Mouse (Mus musculus) G1E (cell line): Measurements from ENCODE around the gene Syndig1l. TPM values are rescaled to one million over a fixed set of nuclear protein-coding genes. Genes with fewer than 3 reads are reported as not detected.
A peak's percentile ranks its signal among the peaks of the same experiment; 100 is the strongest.

Experiments
- ATAC-seq: 2 replicates; pipeline ENCODE4 v1.8.0; 2016; ENCODE audit warnings: mild to moderate bottlenecking; ENCODE audit not compliant: insufficient number of reproducible peaks, poor library complexity, low FRiP score, severe bottlenecking; ENCODE audit errors: extremely low read depth
- DNase-seq: peaks from one replicate; pipeline ENCODE4 v3.0.0; 2012; ENCODE audit warnings: low spot score
- H3K27me3 ChIP-seq: 2 replicates; pipeline ENCODE4 v1.6.1; 2012; ENCODE audit warnings: mild to moderate bottlenecking, low read length, inconsistent platforms; ENCODE audit not compliant: insufficient read depth
- H3K36me3 ChIP-seq: replicated peaks from 2 replicates; pipeline ENCODE3; 2012; ENCODE audit warnings: mild to moderate bottlenecking, inconsistent platforms
- H3K4me1 ChIP-seq: 2 replicates; pipeline ENCODE4 v1.6.1; 2012; ENCODE audit warnings: low read depth, low read length, inconsistent platforms, mixed read lengths; ENCODE audit not compliant: insufficient read depth
- H3K4me3 ChIP-seq: 2 replicates; pipeline ENCODE4 v1.5.1; 2012; ENCODE audit warnings: low read depth, mild to moderate bottlenecking, inconsistent platforms, low read length, moderate library complexity, mixed read lengths
- H3K9me3 ChIP-seq: replicated peaks from 2 replicates; pipeline ENCODE4 v1.6.1; 2012; ENCODE audit warnings: inconsistent platforms
- CTCF ChIP-seq: IDR thresholded peaks from 2 replicates; pipeline ENCODE4 v1.5.1; 2012; ENCODE audit warnings: low read depth, low read length, inconsistent platforms, mixed read lengths
- GATA1 ChIP-seq: IDR thresholded peaks from 2 replicates; pipeline ENCODE4 v1.6.1; 2012; ENCODE audit warnings: borderline replicate concordance, low read length, inconsistent platforms, mixed read lengths
- GATA2 ChIP-seq: IDR thresholded peaks from 2 replicates; pipeline ENCODE4 v1.6.1; 2012; ENCODE audit warnings: low read depth, low read length, inconsistent platforms, borderline replicate concordance
- POLR2AphosphoS5 ChIP-seq: IDR thresholded peaks from 2 replicates; pipeline ENCODE4 v1.6.1; 2012; ENCODE audit warnings: low read depth, low read length, inconsistent platforms; ENCODE audit not compliant: insufficient replicate concordance
- TAL1 ChIP-seq: conservative IDR thresholded peaks from 2 replicates; pipeline ENCODE4 v1.6.1; 2012; ENCODE audit warnings: low read depth, low read length, inconsistent platforms, mixed read lengths
- polyA plus RNA-seq: library from polyadenylated mRNA; stranded (reverse); fragments of >175 nt; gene quantifications from 2 replicates; pipeline ENCODE4 v1.2.3, GENCODE M21; 2012
- total RNA-seq, 2 experiments: library from RNA; stranded (forward) in 1 of 2; stranded (reverse) in 1 of 2; fragments of 200-1000 nt in 1 of 2; fragments of >200 nt in 1 of 2; fragmentation: Nextera tagmentation in 1 of 2; gene quantifications; 2 replicates each; pipeline ENCODE4 v1.2.3; 2014 to 2017

Syndig1l gene
- total RNA-seq (2014; fragmentation: Nextera tagmentation) (not detected in 2 replicates), total RNA-seq (2017) (0.05 TPM in 1 of 2 replicates, not detected in the other), polyA plus RNA-seq (not detected in 2 replicates)

DNA sequence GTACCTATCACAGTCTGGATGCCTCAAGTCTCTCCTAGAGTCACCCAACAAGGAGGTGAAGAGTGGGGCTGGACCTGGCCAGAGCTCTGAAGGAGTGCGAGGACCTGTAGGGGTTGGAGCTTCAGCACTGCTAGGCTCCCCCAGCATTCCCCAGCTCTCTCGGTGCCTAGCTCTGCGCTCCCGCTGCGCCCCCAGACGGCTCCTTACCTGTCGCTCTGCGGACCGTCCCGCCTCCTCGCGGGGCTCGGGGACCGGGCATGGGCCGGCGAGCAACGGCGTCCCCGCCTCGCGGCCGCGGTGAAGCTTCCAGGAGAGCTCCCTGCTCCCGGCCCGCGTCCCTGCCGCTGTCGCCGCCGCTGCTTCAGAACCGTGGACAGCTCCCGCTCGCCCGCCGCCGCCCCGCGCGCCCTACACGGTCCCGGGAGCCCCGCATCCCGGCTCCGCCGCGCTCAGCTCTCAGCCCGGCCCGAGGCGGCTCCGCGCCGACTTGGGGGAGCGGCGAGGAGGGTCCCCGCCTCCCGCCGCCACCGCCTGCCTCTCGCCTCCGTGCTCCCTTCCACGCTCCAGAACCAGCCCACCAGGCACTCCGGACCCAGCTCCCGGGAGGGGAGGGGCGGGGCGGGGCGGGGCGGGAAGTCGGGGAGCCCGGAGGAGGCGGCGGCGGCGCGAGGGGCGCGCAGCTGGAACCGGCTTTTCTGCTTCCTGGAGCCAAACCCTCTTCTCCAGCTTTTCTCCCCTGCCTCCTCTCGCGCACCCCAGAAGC is at the start of gene Syndig1l:
TSS of gene Syndig1l (minus strand) at position 513 of the 763 bp plus-strand sequence.
- DNase-seq (peak; percentile 52), ATAC-seq (no peak)
- TF ChIP-seq POLR2AphosphoS5 (no peak), GATA1 (no peak)
- Histone ChIP-seq H3K9me3 (no peaks in the 10 kb centered on the region), H3K4me1 (peaks cover 6% of the 10 kb centered on the region; the same call in 1 of the 2 replicates), H3K36me3 (no peaks in the 10 kb centered on the region), H3K4me3 (no peak within 1 kb of the TSS; the same call in 1 of the 2 replicates), H3K27me3 (peaks cover 52% of the 10 kb centered on the region)

DNA sequence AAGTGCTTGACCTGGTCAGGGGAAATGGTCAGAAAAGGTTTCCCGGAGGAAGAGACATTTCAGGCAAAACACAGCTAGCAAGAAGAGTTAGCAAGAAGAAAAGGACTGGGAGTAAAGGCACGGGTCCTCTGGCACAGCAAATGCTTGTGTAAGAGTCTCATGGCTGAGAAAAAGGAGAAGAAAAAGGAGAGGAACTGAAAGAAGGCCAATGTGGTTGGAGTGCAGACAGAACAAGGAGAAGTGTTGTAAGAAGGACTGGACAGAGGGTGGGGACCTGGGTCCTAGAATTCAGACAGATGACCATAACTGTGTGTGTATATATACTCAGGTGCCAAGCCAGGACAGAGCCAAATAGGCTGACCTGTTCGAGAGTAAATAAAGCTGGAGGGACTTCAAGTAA is 49.5 kb upstream of the Syndig1l start:
- Histone ChIP-seq H3K4me3 (no peak overlapping the region), H3K27me3 (peaks cover 55% of the 10 kb centered on the region), H3K9me3 (no peaks in the 10 kb centered on the region), H3K4me1 (no peaks in the 10 kb centered on the region), H3K36me3 (no peaks in the 10 kb centered on the region)
- TF ChIP-seq GATA2, result no peak
- TF ChIP-seq TAL1, result no peak
- no peak for TF ChIP-seq CTCF
- TF ChIP-seq GATA1, result no peak
- no peak for TF ChIP-seq POLR2AphosphoS5
- DNase-seq (no peak), ATAC-seq (no peak)

DNA sequence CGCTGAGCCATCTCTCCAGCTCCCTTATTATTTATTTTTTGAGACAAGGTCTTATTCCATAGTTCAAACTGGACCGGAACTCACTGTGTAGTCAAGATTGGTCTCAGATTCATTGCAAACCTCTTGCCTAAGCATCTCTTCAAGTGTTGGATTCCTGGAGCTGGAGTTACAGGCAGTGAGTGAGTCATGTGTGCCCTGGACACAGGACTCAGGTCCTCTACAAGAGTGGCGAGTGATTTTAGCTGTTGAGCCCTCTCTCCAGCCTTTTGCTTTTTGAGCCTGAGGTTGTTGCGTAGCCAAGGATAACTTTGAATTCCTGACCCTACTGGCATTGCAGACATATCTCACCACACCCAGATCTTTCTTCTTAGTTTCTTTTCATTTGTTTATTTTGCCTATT is 47.1 kb upstream of the Syndig1l start:
- Histone ChIP-seq H3K36me3 (no peaks in the 10 kb centered on the region), H3K4me3 (no peak overlapping the region), H3K27me3 (peaks cover 40% of the 10 kb centered on the region), H3K4me1 (no peaks in the 10 kb centered on the region), H3K9me3 (no peaks in the 10 kb centered on the region)
- no peak for DNase-seq
- TF ChIP-seq GATA2 (no peak), CTCF (no peak), POLR2AphosphoS5 (no peak), GATA1 (no peak), TAL1 (no peak)
- ATAC-seq, result no peak

DNA sequence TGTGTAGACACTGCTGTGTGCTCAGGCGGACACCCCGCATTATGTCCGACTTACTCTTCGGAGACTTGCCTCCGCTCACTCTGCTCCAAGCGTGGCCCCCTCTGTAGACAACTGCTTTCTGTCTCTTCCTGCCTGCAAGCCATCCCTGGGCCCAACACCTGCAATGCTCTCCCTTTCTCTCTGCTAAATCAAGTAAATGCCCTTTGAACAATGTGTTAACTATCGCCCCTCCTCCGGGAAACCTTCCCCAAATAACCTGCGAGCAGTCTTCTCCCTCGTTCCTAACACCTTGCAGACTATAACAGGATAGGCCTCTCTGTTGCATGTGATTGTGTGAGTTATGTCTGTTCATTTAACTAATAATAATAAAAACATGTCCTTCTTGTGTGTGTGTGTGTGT is 44.9 kb upstream of the Syndig1l start:
- no peaks in the 10 kb centered on the region for H3K9me3 ChIP-seq
- no peak for ATAC-seq
- H3K4me3 ChIP-seq, result no peak overlapping the region
- TF ChIP-seq POLR2AphosphoS5, result no peak
- TF ChIP-seq GATA2, result no peak
- TF ChIP-seq CTCF, result no peak
- no peak for TF ChIP-seq GATA1
- no peak for TF ChIP-seq TAL1
- no peaks in the 10 kb centered on the region for H3K4me1 ChIP-seq
- H3K27me3 ChIP-seq, result peaks cover 29% of the 10 kb centered on the region
- H3K36me3 ChIP-seq, result no peaks in the 10 kb centered on the region
- DNase-seq, result no peak

DNA sequence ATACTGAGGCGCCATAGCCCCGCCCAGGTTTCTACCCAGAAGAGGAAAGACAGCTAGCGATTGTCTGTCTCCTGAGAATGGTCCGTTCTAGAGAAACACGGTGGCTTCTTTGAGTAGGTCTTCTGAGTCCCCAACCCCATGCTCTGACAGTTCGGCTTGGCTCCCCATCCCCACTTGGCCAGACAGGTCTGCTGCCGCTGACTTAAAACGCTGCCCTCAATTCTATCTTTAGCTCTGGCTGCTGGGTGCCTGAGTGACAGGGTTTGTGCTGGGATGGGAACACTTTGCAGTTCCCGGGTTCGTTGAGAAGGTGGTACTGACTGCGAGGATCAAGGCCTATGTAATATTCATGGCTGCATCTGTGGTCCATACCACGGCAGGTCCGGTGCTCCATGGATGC is 34.7 kb upstream of the Syndig1l start:
- Histone ChIP-seq H3K4me3 (no peak overlapping the region), H3K27me3 (peaks cover 19% of the 10 kb centered on the region), H3K9me3 (no peaks in the 10 kb centered on the region), H3K4me1 (no peaks in the 10 kb centered on the region), H3K36me3 (no peaks in the 10 kb centered on the region)
- TF ChIP-seq GATA2, result no peak
- no peak for TF ChIP-seq POLR2AphosphoS5
- TF ChIP-seq TAL1, result no peak
- no peak for TF ChIP-seq CTCF
- no peak for TF ChIP-seq GATA1
- no peak for ATAC-seq
- DNase-seq, result no peak

DNA sequence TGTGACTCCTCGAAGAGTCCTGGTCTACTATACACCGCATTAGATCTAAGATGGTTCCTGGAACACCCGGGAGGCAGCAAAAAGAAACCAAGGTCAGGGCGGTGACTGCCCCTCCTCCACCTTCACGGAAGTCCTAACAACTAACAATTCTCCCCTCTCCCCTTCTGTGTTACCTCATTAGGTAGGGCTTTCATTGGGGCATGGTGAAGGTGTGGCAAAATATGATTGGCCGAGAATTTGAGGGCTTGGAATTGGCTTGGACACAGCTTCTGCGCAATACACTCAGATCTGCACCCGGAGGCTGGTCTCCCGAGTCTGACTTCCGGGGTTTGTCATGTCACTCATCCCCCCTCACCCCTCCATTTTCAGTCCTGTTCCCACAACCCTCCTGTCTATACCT is 29.8 kb upstream of the Syndig1l start:
- no peak for DNase-seq
- peaks cover 16% of the 10 kb centered on the region; the same call in 1 of the 2 replicates for H3K27me3 ChIP-seq
- no peaks in the 10 kb centered on the region for H3K9me3 ChIP-seq
- no peaks in the 10 kb centered on the region for H3K4me1 ChIP-seq
- TF ChIP-seq GATA1, result no peak
- no peak for TF ChIP-seq CTCF
- TF ChIP-seq POLR2AphosphoS5, result no peak
- TF ChIP-seq GATA2, result no peak
- no peak for TF ChIP-seq TAL1
- H3K4me3 ChIP-seq, result no peak overlapping the region
- no peaks in the 10 kb centered on the region for H3K36me3 ChIP-seq
- no peak for ATAC-seq
